Mouse (Mus musculus): ENCODE measurements at regions not wholly inside any gene's neighbourhood (a gene's known extent, or its start where the extent isn't known, plus 50 kb on each side); places are given as distances from the start of the nearest gene placed in this dataset.

DNA sequence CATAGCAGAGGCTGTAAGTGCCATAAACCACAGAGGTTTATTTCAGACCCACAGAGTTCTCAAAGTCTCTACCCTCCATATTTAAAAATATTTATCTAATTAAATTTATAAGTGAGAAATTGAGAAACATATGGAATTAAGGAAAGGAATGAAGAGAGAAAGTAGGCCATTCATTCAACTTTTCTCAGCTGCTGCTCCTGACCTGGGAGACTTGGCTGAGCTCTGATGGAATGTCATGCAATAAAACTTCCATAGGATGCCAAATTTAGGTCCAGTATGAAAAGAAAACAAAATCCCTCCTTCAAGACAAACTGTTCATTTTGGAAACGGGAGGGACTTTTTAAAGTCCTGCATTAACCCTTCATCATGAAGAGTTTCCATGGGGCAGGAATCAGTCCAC is 379.3 kb upstream of the Tnp1 start:
- TF ChIP-seq CTCF (IDR thresholded peaks at IDR 0.05; ENCODE audit: control insufficient read depth, insufficient read depth, insufficient read length) (no peak), MYOG (IDR thresholded peaks at IDR 0.05; ENCODE audit: control insufficient read depth, extremely low read depth, insufficient read length) (no peak), FOSL1 (IDR thresholded peaks at IDR 0.05; ENCODE audit: insufficient read depth, low read length, poor library complexity, severe bottlenecking) (no peak), MAX (IDR thresholded peaks at IDR 0.05) (no peak)

All from C2C12 (cell line).